20 mouse cellular contexts compared by ENCODE assay signal in the genomic region with DNA sequence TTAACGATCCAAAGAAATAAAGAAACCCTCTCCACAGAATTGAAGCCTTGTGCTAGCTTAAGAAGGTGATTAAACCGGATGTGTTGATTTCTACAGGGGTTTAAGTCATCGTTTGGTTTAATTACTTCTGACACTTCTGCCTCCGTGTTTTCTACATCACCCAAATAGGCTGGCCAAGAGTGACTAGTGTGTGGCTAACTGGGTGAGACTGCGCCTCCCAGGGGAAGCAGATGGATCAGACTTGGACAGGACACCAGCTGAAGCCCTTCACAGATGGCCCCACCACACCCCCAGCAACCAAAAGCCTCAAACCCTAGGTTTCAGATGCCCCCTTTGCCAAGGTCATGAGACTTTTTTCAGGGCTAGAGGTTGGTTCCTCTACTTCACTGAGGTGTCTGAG.
A peak's percentile ranks its signal among the peaks of the same experiment; 100 is the strongest.
DNase-seq lines count a peak whose midpoint lies in the region; ATAC-seq lines count a peak whose summit lies in the region.
"Had no signal": no experiment of that assay in that cellular context is flagged by ENCODE, and none has a peak within 500 bp of the region (broad histone marks: within the 10 kb centered on the region; RNA-seq: fewer than 3 reads in every experiment).

No protein-coding gene starts in this region.

- ATAC-seq in limb, embryonic 13.5 days (ENCODE audit: low FRiP score, low read depth) = 0 out of 2 replicates have a peak, but pooled peaks have one; percentile 28
- ATAC-seq in embryonic facial prominence, embryonic 15.5 days (ENCODE audit: insufficient number of reproducible peaks, low FRiP score, low TSS enrichment, low read depth) = no peak
- 0 out of 2 replicates have a peak, but pooled peaks have one; percentile 19 for ATAC-seq in neural tube, embryonic 15.5 days (ENCODE audit: low FRiP score)
- ATAC-seq: forebrain, embryonic 16.5 days; intestine, embryonic 15.5 days; lung, postnatal 0 days had no signal

- peak; percentile 89 for DNase-seq in heart, adult 11 months
- DNase-seq in heart, adult 9 months (ENCODE audit: low spot score in 2 of 2) = no peak
- DNase-seq in limb, embryonic 10.5 days (ENCODE audit: low spot score) = no peak
- no peak for DNase-seq in lung, postnatal 4 days
- DNase-seq: adrenal gland, adult 2 months; cerebellum, adult 9-10 months; gastrocnemius, postnatal 10 days; heart, postnatal 14 days; kidney, postnatal 14 days; thymus, adult 18-20 months had no signal

- H3K9ac ChIP-seq in limb, embryonic 13.5 days = no peak overlapping the region
- H3K9ac ChIP-seq in embryonic facial prominence, embryonic 15.5 days = no peak overlapping the region
- H3K9ac ChIP-seq in neural tube, embryonic 15.5 days (replicated peaks) = no peak overlapping the region
- H3K9ac ChIP-seq: intestine, embryonic 15.5 days; liver, embryonic 14.5 days had no signal

- WGBS in limb, embryonic 13.5 days = 10% methylated on average over 5 of the region's 5 CpGs
- 7% methylated on average over 5 of the region's 5 CpGs for WGBS in limb, embryonic 10.5 days
- 18% methylated on average over 5 of the region's 5 CpGs for WGBS in embryonic facial prominence, embryonic 15.5 days
- 12% methylated on average over 5 of the region's 5 CpGs for WGBS in neural tube, embryonic 15.5 days

- H3K4me3 ChIP-seq in limb, embryonic 13.5 days = no peak overlapping the region
- H3K4me3 ChIP-seq in limb, embryonic 10.5 days = no peak overlapping the region
- no peak overlapping the region for H3K4me3 ChIP-seq in embryonic facial prominence, embryonic 15.5 days (replicated peaks)
- H3K4me3 ChIP-seq in neural tube, embryonic 15.5 days (replicated peaks) = no peak overlapping the region
- H3K4me3 ChIP-seq: heart, embryonic 10.5 days; intestine, embryonic 15.5 days; megakaryocyte, embryonic 14.5 days had no signal

- no peak overlapping the region for H3K4me2 ChIP-seq in limb, embryonic 13.5 days (replicated peaks)
- no peak overlapping the region for H3K4me2 ChIP-seq in embryonic facial prominence, embryonic 15.5 days (replicated peaks)
- no peak overlapping the region for H3K4me2 ChIP-seq in neural tube, embryonic 15.5 days
- H3K4me2 ChIP-seq: intestine, embryonic 15.5 days had no signal

- H3K36me3 ChIP-seq in limb, embryonic 13.5 days = no peaks in the 10 kb centered on the region
- no peaks in the 10 kb centered on the region for H3K36me3 ChIP-seq in limb, embryonic 10.5 days
- H3K36me3 ChIP-seq in embryonic facial prominence, embryonic 15.5 days = no peaks in the 10 kb centered on the region
- no peaks in the 10 kb centered on the region for H3K36me3 ChIP-seq in neural tube, embryonic 15.5 days
- H3K36me3 ChIP-seq: G1E; heart, embryonic 10.5 days; intestine, embryonic 15.5 days had no signal

- H3K27ac ChIP-seq in limb, embryonic 13.5 days = no peak overlapping the region
- H3K27ac ChIP-seq in limb, embryonic 10.5 days = no peak overlapping the region
- peak overlapping the region; percentile 69; the same call in 1 of the 2 replicates for H3K27ac ChIP-seq in embryonic facial prominence, embryonic 15.5 days (replicated peaks)
- H3K27ac ChIP-seq in neural tube, embryonic 15.5 days (replicated peaks) = peak overlapping the region; percentile 13; the same call in 1 of the 2 replicates
- H3K27ac ChIP-seq: heart, embryonic 10.5 days; intestine, embryonic 15.5 days; liver, embryonic 14.5 days had no signal

- H3K9me3 ChIP-seq in limb, embryonic 13.5 days = no peaks in the 10 kb centered on the region
- no peaks in the 10 kb centered on the region for H3K9me3 ChIP-seq in limb, embryonic 10.5 days (replicated peaks)
- no peaks in the 10 kb centered on the region for H3K9me3 ChIP-seq in embryonic facial prominence, embryonic 15.5 days (replicated peaks)
- H3K9me3 ChIP-seq in neural tube, embryonic 15.5 days (replicated peaks) = no peaks in the 10 kb centered on the region
- H3K9me3 ChIP-seq: G1E; heart, embryonic 10.5 days; intestine, embryonic 15.5 days; megakaryocyte, embryonic 14.5 days had no signal

- peaks cover 35% of the 10 kb centered on the region for H3K4me1 ChIP-seq in limb, embryonic 13.5 days
- peaks cover 53% of the 10 kb centered on the region for H3K4me1 ChIP-seq in limb, embryonic 10.5 days
- peaks cover 38% of the 10 kb centered on the region for H3K4me1 ChIP-seq in embryonic facial prominence, embryonic 15.5 days
- H3K4me1 ChIP-seq in neural tube, embryonic 15.5 days = peaks cover 50% of the 10 kb centered on the region
- H3K4me1 ChIP-seq: intestine, embryonic 15.5 days; megakaryocyte, embryonic 14.5 days had no signal

- peaks cover 99% of the 10 kb centered on the region for H3K27me3 ChIP-seq in limb, embryonic 13.5 days
- H3K27me3 ChIP-seq in limb, embryonic 10.5 days (ENCODE audit: low read depth, poor library complexity, severe bottlenecking) = peaks cover 87% of the 10 kb centered on the region
- no peaks in the 10 kb centered on the region for H3K27me3 ChIP-seq in embryonic facial prominence, embryonic 15.5 days
- no peaks in the 10 kb centered on the region for H3K27me3 ChIP-seq in neural tube, embryonic 15.5 days (replicated peaks)
- H3K27me3 ChIP-seq: intestine, embryonic 15.5 days had no signal

Comparison
In these comparisons a context has a peak if more than half of its experiments do, and no peak if none do; other contexts are left out.
1. H3K27ac ChIP-seq: peak in embryonic facial prominence, embryonic 15.5 days (single experiment) and neural tube, embryonic 15.5 days (single experiment); none in limb, embryonic 13.5 days (single experiment) and limb, embryonic 10.5 days (single experiment).